Mouse (Mus musculus): ENCODE measurements at regions not wholly inside any gene's neighbourhood (a gene's known extent, or its start where the extent isn't known, plus 50 kb on each side); places are given as distances from the start of the nearest gene placed in this dataset.

DNA sequence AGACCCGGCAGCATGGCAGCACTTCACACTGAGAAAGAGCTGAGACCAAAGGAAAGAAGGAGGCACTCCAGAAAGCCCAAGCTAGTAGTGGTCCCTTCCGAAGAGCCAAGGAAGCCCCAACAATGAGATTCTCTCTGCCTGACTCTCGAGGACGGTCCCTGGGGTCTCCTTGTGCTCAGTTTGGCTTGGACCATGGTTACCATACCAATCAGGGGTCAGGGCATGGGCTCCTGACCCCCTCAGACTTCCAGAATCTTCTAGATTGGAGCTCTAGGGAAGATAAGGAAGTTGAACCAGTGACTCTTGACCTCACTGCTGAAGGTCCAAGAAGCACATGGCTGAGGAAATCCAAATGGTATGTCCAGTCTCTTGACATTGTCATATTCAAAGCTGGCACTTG is 53.0 kb upstream of the Cplx2 start:
- DNase-seq (ENCODE audit: low read depth, low spot score): no peak

DNA sequence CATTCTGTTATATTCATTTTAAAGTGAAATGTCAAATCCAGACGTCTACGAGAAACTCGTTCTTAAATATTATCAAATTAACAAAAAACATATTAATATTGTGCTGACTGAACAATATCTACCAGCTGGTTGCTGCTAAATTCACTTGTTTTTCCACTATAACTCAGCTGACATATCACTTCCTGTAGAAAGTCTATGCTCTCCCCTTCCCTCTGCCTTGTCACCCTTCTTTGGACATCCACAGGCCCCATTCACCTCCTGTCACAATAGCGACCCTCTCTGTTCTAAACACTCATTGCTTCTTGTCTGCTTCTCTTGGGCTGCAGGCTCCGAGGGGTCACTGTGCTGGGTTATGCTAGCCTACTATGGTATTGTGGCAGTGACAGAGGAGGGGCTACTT is 52.5 kb upstream of the Cplx2 start:
- no peak for DNase-seq (ENCODE audit: low read depth, low spot score)

DNA sequence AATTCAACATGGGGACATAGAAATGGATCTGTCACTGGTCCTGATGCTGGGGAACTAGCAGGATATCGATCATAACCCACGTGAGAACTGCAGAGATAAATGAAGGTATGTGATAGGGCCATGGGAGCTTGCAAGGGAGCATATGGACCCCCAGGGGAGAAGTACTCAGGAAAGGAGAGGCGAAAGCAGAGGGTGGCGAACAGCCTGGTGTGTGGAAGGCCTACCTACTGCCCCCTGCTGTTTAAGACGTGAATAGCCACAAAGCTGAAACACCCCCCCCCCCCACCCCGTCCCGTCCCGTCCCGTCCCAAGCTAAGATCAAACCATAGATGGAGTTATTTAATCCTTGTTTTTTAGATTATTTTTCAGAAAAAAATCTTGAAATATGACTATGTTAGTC is 50.9 kb upstream of the Cplx2 start:
- no peak for DNase-seq (ENCODE audit: low read depth, low spot score)

DNA sequence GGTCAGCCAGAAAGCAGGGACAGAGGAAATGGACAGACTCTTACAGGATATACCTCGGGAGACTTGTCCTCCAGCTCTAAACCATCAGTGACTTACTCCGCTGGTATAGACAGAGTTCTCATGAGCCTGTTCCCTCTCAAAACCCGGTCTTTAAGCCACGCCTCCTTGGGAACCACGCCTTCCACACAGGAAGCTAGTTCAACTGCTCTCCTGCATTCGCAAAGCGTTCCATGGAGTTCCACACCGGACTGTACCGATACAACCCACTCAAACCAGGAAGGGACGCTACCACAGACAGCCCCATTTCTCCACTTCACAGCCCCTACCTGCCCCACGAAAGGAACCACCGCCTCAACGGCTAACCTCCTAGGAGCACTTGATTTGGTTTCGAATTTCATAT is 50.1 kb upstream of the Cplx2 start:
- DNase-seq (ENCODE audit: low read depth, low spot score): no peak
